Mouse (Mus musculus) forebrain, embryonic 16.5 days (tissue): ENCODE measurements around the gene Cxcr2. TPM values are rescaled to one million over a fixed set of nuclear protein-coding genes. Genes with fewer than 3 reads are reported as not detected.

Source experiments
- ATAC-seq: fragments of 200-750 bp; cut with Nextera tagmentation; 2 replicates; pipeline ENCODE4 v1.8.0; 2017; ENCODE audit warnings: mild to moderate bottlenecking, moderate library complexity
- H3K27ac ChIP-seq: fragments of 300-500 bp; sonication (generic); 2 replicates; pipeline ENCODE4 v1.5.1; 2014; ENCODE audit warnings: low read length, control low read depth
- H3K27me3 ChIP-seq: fragments of 300-500 bp; sonication (generic); replicated peaks from 2 replicates; pipeline ENCODE4 v1.6.1; 2014; ENCODE audit warnings: low read length; ENCODE audit not compliant: control insufficient read depth, insufficient read depth
- H3K36me3 ChIP-seq: fragments of 300-500 bp; sonication (generic); 2 replicates; pipeline ENCODE4 v1.6.1; 2014; ENCODE audit not compliant: control insufficient read depth, insufficient read depth
- H3K4me1 ChIP-seq: fragments of 300-500 bp; sonication (generic); replicated peaks from 2 replicates; pipeline ENCODE4 v1.6.1; 2014; ENCODE audit warnings: low read length; ENCODE audit not compliant: control insufficient read depth, insufficient read depth
- H3K4me2 ChIP-seq: fragments of 300-500 bp; sonication (generic); 2 replicates; pipeline ENCODE4 v1.6.1; 2014; ENCODE audit warnings: mild to moderate bottlenecking, low read length, control low read depth
- H3K4me3 ChIP-seq: fragments of 300-500 bp; sonication (generic); replicated peaks from 2 replicates; pipeline ENCODE4 v1.5.1; 2014; ENCODE audit warnings: mild to moderate bottlenecking, low read length, control low read depth
- H3K9ac ChIP-seq: fragments of 300-500 bp; sonication (generic); replicated peaks from 2 replicates; pipeline ENCODE4 v1.6.1; 2014; ENCODE audit warnings: low read depth, low read length, control low read depth
- H3K9me3 ChIP-seq: fragments of 300-500 bp; sonication (generic); 2 replicates; pipeline ENCODE4 v1.6.1; 2016; ENCODE audit warnings: low read length; ENCODE audit not compliant: control insufficient read depth
- WGBS: fragments of 180-500 bp; shearing (Covaris S2); extraction: QIAGEN DNeasy Blood & Tissue Kit; methylation state at CpG from one replicate; pipeline ENCODE4 v1.1.7; 2014; 5-methylcytosine and 5-hydroxymethylcytosine counted together
- polyA plus RNA-seq: library from polyadenylated mRNA; unstranded; fragments of >200 nt; fragmentation: Nextera tagmentation; extraction: Ambion mirVana; gene quantifications from 2 replicates; pipeline ENCODE4 v1.2.1, GENCODE M21; 2015

The Cxcr2 gene
- polyA plus RNA-seq, 1 experiment from 2014 or later: 0.06 TPM

GRCm38 (mm10) chr1:74119115-74119514 is 34.7 kb upstream of the Cxcr2 start:
- peak; percentile 54 for ATAC-seq
- H3K9me3 ChIP-seq: no peaks in the 10 kb centered on the region
- no peak overlapping the region for H3K27ac ChIP-seq
- WGBS: 21% methylated on average over 1 of the region's 1 CpGs
- no peak overlapping the region for H3K4me3 ChIP-seq
- H3K4me1 ChIP-seq: peaks cover 20% of the 10 kb centered on the region
- H3K9ac ChIP-seq: no peak overlapping the region
- H3K4me2 ChIP-seq: no peak overlapping the region
- H3K27me3 ChIP-seq: no peaks in the 10 kb centered on the region
- no peaks in the 10 kb centered on the region for H3K36me3 ChIP-seq

- WGBS: 73% methylated on average over 7 of the region's 7 CpGs
- no peaks in the 10 kb centered on the region for H3K36me3 ChIP-seq
- ATAC-seq: no peak
- no peak overlapping the region for H3K27ac ChIP-seq
- no peak overlapping the region for H3K4me3 ChIP-seq
- H3K27me3 ChIP-seq: no peaks in the 10 kb centered on the region; the same call in 1 of the 2 replicates
- H3K4me1 ChIP-seq: peaks cover 31% of the 10 kb centered on the region
- no peaks in the 10 kb centered on the region for H3K9me3 ChIP-seq
- no peak overlapping the region for H3K9ac ChIP-seq
- no peak overlapping the region for H3K4me2 ChIP-seq
Measured at GRCm38 (mm10) chr1:74121138-74121537, 32.7 kb upstream of the Cxcr2 start.

GRCm38 (mm10) chr1:74121821-74122576 is 31.8 kb upstream of the Cxcr2 start:
- H3K4me3 ChIP-seq: no peak overlapping the region
- WGBS: 37% methylated on average over 9 of the region's 9 CpGs
- H3K9me3 ChIP-seq: no peaks in the 10 kb centered on the region
- no peaks in the 10 kb centered on the region for H3K36me3 ChIP-seq
- no peaks in the 10 kb centered on the region; the same call in 1 of the 2 replicates for H3K27me3 ChIP-seq
- H3K4me2 ChIP-seq: no peak overlapping the region
- H3K9ac ChIP-seq: no peak overlapping the region
- no peak overlapping the region for H3K27ac ChIP-seq
- peak; percentile 51 for ATAC-seq
- H3K4me1 ChIP-seq: peaks cover 31% of the 10 kb centered on the region

- H3K27me3 ChIP-seq: no peaks in the 10 kb centered on the region; the same call in 1 of the 2 replicates
- H3K9me3 ChIP-seq: no peaks in the 10 kb centered on the region
- no peak overlapping the region for H3K27ac ChIP-seq
- H3K9ac ChIP-seq: no peak overlapping the region
- no peak overlapping the region for H3K4me2 ChIP-seq
- H3K4me1 ChIP-seq: peaks cover 31% of the 10 kb centered on the region
- 65% methylated on average over 8 of the region's 8 CpGs for WGBS
- no peak for ATAC-seq
- H3K36me3 ChIP-seq: no peaks in the 10 kb centered on the region
- no peak overlapping the region for H3K4me3 ChIP-seq
Measured at GRCm38 (mm10) chr1:74123215-74123614, 30.6 kb upstream of the Cxcr2 start.

GRCm38 (mm10) chr1:74124021-74124981 is 29.5 kb upstream of the Cxcr2 start, which contains the start of gene Tns1:
Gene Tns1 (minus strand): TSS chr1:74124449.
- Histone ChIP-seq H3K4me1 (peaks cover 26% of the 10 kb centered on the region), H3K9ac (peak within 1 kb of the TSS; percentile 59), H3K36me3 (no peaks in the 10 kb centered on the region), H3K9me3 (no peaks in the 10 kb centered on the region), H3K27me3 (no peaks in the 10 kb centered on the region; the same call in 1 of the 2 replicates), H3K4me3 (peak within 1 kb of the TSS; percentile 53), H3K4me2 (peak within 1 kb of the TSS; percentile 93), H3K27ac (no peak within 1 kb of the TSS)
- WGBS: 1% methylated on average over 83 of the region's 84 CpGs
- ATAC-seq: peak; percentile 68

GRCm38 (mm10) chr1:74124991-74125552 is 28.7 kb upstream of the Cxcr2 start, which contains the start of gene Rufy4:
Gene Rufy4 (plus strand): TSS chr1:74125541.
- Histone ChIP-seq H3K36me3 (no peaks in the 10 kb centered on the region), H3K27ac (no peak within 1 kb of the TSS), H3K27me3 (no peaks in the 10 kb centered on the region; the same call in 1 of the 2 replicates), H3K9ac (peak within 1 kb of the TSS; percentile 59), H3K9me3 (no peaks in the 10 kb centered on the region), H3K4me1 (peaks cover 25% of the 10 kb centered on the region), H3K4me2 (peak within 1 kb of the TSS; percentile 93), H3K4me3 (peak within 1 kb of the TSS; percentile 53)
- ATAC-seq: peak; percentile 43
- 2% methylated on average over 12 of the region's 12 CpGs for WGBS

GRCm38 (mm10) chr1:74130883-74131659 is 22.7 kb upstream of the Cxcr2 start:
- 89% methylated on average over 8 of the region's 8 CpGs for WGBS

GRCm38 (mm10) chr1:74132011-74132410 is 21.8 kb upstream of the Cxcr2 start:
- no peak overlapping the region for H3K27ac ChIP-seq
- H3K9ac ChIP-seq: no peak overlapping the region
- no peak overlapping the region for H3K4me2 ChIP-seq
- H3K27me3 ChIP-seq: no peaks in the 10 kb centered on the region
- WGBS: 70% methylated on average over 3 of the region's 3 CpGs
- H3K36me3 ChIP-seq: no peaks in the 10 kb centered on the region
- H3K9me3 ChIP-seq: no peaks in the 10 kb centered on the region
- no peak for ATAC-seq
- no peak overlapping the region for H3K4me3 ChIP-seq
- no peaks in the 10 kb centered on the region for H3K4me1 ChIP-seq

More at GRCm38 (mm10) chr1:74130883-74131659, 22.7 kb upstream of the Cxcr2 start:
- no peaks in the 10 kb centered on the region for H3K27me3 ChIP-seq
- H3K27ac ChIP-seq: no peak overlapping the region
- ATAC-seq: no peak
- H3K4me1 ChIP-seq: no peaks in the 10 kb centered on the region
- H3K4me3 ChIP-seq: no peak overlapping the region
- no peak overlapping the region for H3K4me2 ChIP-seq
- no peak overlapping the region for H3K9ac ChIP-seq
- H3K36me3 ChIP-seq: no peaks in the 10 kb centered on the region
- H3K9me3 ChIP-seq: no peaks in the 10 kb centered on the region
